Mouse (Mus musculus) G1E (cell line): ENCODE results near the gene Ugt1a6b.
"Not testable (repeated sequence)": the region's sequence is repeated elsewhere in the genome, so short reads cannot be mapped to it uniquely, and the experiment has no call there.

ENCODE experiments used
- CTCF ChIP-seq: IDR thresholded peaks from 2 replicates; pipeline ENCODE4 v1.5.1; 2012; ENCODE audit warnings: low read depth, low read length, inconsistent platforms, mixed read lengths
- POLR2AphosphoS5 ChIP-seq: IDR thresholded peaks from 2 replicates; pipeline ENCODE4 v1.6.1; 2012; ENCODE audit warnings: low read depth, low read length, inconsistent platforms; ENCODE audit not compliant: insufficient replicate concordance
- TAL1 ChIP-seq: conservative IDR thresholded peaks from 2 replicates; pipeline ENCODE4 v1.6.1; 2012; ENCODE audit warnings: low read depth, low read length, inconsistent platforms, mixed read lengths

GRCm38 (mm10) chr1:88130223-88130622, 27.2 kb downstream of the Ugt1a6b start:
- not testable (repeated sequence) for TF ChIP-seq TAL1, POLR2AphosphoS5, CTCF
